Mouse (Mus musculus): ENCODE measurements around the gene Gpr37l1. TPM values are rescaled to one million over a fixed set of nuclear protein-coding genes. Genes with fewer than 3 reads are reported as not detected.
A peak's percentile ranks its signal among the peaks of the same experiment; 100 is the strongest.
"Not testable (repeated sequence)": the region's sequence is repeated elsewhere in the genome, so short reads cannot be mapped to it uniquely, and the experiment has no call there.

Gpr37l1 gene
- polyA plus RNA-seq, 1 experiment from 2014 or later = 0.04 TPM

DNA sequence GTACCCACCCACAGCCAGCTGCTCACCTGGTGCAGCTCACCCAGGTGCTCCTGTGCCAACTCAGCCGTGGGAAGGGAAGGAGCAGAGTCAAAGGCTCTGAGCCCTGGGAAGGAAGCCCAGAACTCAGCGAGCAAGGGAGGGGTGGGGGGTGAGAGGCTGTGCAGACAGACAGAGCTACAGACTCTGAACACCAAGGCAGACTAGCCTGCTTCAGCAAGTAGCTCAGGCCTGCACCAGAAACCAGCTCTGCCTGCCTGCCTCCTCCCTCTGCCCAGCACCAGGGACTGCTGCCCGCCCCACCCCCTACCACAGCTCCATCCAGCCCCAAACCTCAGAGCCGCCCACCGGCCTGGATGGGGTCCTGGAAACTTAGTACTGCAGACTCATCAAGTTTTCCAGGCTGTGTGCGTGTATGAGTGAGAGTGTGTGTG, 39.5 kb downstream of the Gpr37l1 start:
- ATAC-seq = no peak
- in situ Hi-C loops (cut with MboI; ENCODE audit: low pct_unique_long_range_greater_than_20kb) = no loop called here
- DNase-seq (ENCODE audit: low read depth, low spot score) = no peak
- CTCF ChIA-PET = interaction anchor here (0.9 to 12.5 kb wide), 4 partner anchors 8 to 165 kb away, joined by 3 to 106 read pairs (median 4); partner anchors contain the start of gene Ube2t
- no peak for TF ChIP-seq CTCF (IDR thresholded peaks at IDR 0.05)
- POLR2A ChIA-PET = interaction anchor here (0.6 kb wide), 1 partner anchor 26 kb away, joined by 3 read pairs; no protein-coding TSS in a partner anchor
- H3K27me3 ChIP-seq = no peaks in the 10 kb centered on the region

- no peak for TF ChIP-seq CTCF (IDR thresholded peaks at IDR 0.05)
- ATAC-seq = no peak
- CTCF ChIA-PET = interaction anchor here (3.2 to 12.5 kb wide), 2 partner anchors 10 to 16 kb away, joined by 12 to 106 read pairs; no protein-coding TSS in a partner anchor
- POLR2A ChIA-PET = no interaction called here
- no peak for DNase-seq (ENCODE audit: low read depth, low spot score)
- H3K27me3 ChIP-seq = no peaks in the 10 kb centered on the region
- in situ Hi-C loops (cut with MboI; ENCODE audit: low pct_unique_long_range_greater_than_20kb) = no loop called here
Measured at GRCm38 (mm10) chr1:135126443-135127027, 40.9 kb downstream of the Gpr37l1 start.

GRCm38 (mm10) chr1:135125990-135126389, 41.5 kb downstream of the Gpr37l1 start:
- ATAC-seq (no peak), DNase-seq (ENCODE audit: low read depth, low spot score) (no peak)
- POLR2A ChIA-PET = no interaction called here
- no peaks in the 10 kb centered on the region for H3K27me3 ChIP-seq
- no peak for TF ChIP-seq CTCF (IDR thresholded peaks at IDR 0.05)
- in situ Hi-C loops (cut with MboI; ENCODE audit: low pct_unique_long_range_greater_than_20kb) = no loop called here
- CTCF ChIA-PET = interaction anchor here (3.2 to 12.5 kb wide), 2 partner anchors 11 to 16 kb away, joined by 12 to 106 read pairs; no protein-coding TSS in a partner anchor

- in situ Hi-C loops (cut with MboI; ENCODE audit: low pct_unique_long_range_greater_than_20kb) = no loop called here
- POLR2A ChIA-PET = no interaction called here
- ATAC-seq (no peak), DNase-seq (ENCODE audit: low read depth, low spot score) (no peak)
- CTCF ChIA-PET = interaction anchor here (0.7 to 12.5 kb wide), 5 partner anchors 9 to 15 kb away, joined by 3 to 106 read pairs (median 4); no protein-coding TSS in a partner anchor
- no peak for TF ChIP-seq CTCF (IDR thresholded peaks at IDR 0.05)
- H3K27me3 ChIP-seq = no peaks in the 10 kb centered on the region
Measured at GRCm38 (mm10) chr1:135124573-135125363, 42.7 kb downstream of the Gpr37l1 start.

DNA sequence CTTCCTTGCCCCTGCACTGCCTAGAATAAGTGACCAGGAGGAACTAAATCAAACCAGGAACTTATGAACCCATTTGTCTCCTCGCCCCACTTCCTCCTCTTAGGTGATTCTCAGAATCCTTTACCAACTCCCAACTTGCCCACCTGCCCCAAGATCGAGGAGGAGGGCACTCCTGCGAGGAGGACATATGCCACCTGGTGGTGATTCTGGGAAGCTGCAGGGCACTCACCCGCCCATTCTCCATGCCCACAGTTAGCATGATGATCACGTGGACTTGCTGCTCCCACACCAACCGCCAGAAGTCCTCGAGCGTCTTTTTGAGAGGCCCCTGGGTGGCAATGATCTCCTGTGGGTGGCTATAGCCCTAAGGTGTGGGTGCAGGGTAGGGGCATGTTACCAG, 54.8 kb downstream of the Gpr37l1 start:
- no peak for TF ChIP-seq CTCF (IDR thresholded peaks at IDR 0.05)
- in situ Hi-C loops (cut with MboI; ENCODE audit: low pct_unique_long_range_greater_than_20kb) = no loop called here
- CTCF ChIA-PET = interaction anchor here (1.2 to 9.0 kb wide), 4 partner anchors 9 to 122 kb away, joined by 3 to 106 read pairs (median 16); partner anchors contain the start of gene Ptpn7
- peaks cover 2% of the 10 kb centered on the region for H3K27me3 ChIP-seq
- ATAC-seq (peak; percentile 63), DNase-seq (ENCODE audit: low read depth, low spot score) (no peak)
- POLR2A ChIA-PET = interaction anchor here (1.3 kb wide), 1 partner anchor 9 kb away, joined by 5 read pairs; no protein-coding TSS in a partner anchor

GRCm38 (mm10) chr1:135111271-135111670, 56.2 kb downstream of the Gpr37l1 start:
- ATAC-seq; H3K27me3 ChIP-seq; POLR2A ChIA-PET; DNase-seq (ENCODE audit: low read depth, low spot score); in situ Hi-C loops (cut with MboI; ENCODE audit: low pct_unique_long_range_greater_than_20kb): not testable (repeated sequence)
- CTCF ChIA-PET = interaction anchor here (1.1 to 9.0 kb wide), 6 partner anchors 13 to 149 kb away, joined by 3 to 106 read pairs (median 5); partner anchors contain the start of genes Ptpn7 and Ube2t

Other genes with a start within 250 kb of the Gpr37l1 start
- gene Ppp1r12b, start 211.7 kb downstream of the Gpr37l1 start, polyA plus RNA-seq (2021) = 4.2 TPM
- gene Ube2t, start 205.1 kb downstream of the Gpr37l1 start, polyA plus RNA-seq (2021) = 14.5 TPM
- gene Lgr6, start 62.4 kb downstream of the Gpr37l1 start, polyA plus RNA-seq (2021) = 2.3 TPM
- gene Ptpn7, start 35.0 kb downstream of the Gpr37l1 start, polyA plus RNA-seq (2021) = 0.19 TPM
- gene Arl8a, start 20.9 kb downstream of the Gpr37l1 start, polyA plus RNA-seq (2021) = 111 TPM
- 27.3 TPM for gene Elf3, start 90.9 kb upstream of the Gpr37l1 start, polyA plus RNA-seq (2021)
- 60.8 TPM for gene Rnpep, start 116.4 kb upstream of the Gpr37l1 start, polyA plus RNA-seq (2021)
- 199 TPM for gene Timm17a, start 146.1 kb upstream of the Gpr37l1 start, polyA plus RNA-seq (2021)
- gene Lmod1, start 157.1 kb upstream of the Gpr37l1 start, polyA plus RNA-seq (2021) = 2.1 TPM
- 80.9 TPM for gene Shisa4, start 207.6 kb upstream of the Gpr37l1 start, polyA plus RNA-seq (2021)

Measured in Patski (cell line).